Comparison of ENCODE assay signal across 1 mouse cellular context in the genomic region with DNA sequence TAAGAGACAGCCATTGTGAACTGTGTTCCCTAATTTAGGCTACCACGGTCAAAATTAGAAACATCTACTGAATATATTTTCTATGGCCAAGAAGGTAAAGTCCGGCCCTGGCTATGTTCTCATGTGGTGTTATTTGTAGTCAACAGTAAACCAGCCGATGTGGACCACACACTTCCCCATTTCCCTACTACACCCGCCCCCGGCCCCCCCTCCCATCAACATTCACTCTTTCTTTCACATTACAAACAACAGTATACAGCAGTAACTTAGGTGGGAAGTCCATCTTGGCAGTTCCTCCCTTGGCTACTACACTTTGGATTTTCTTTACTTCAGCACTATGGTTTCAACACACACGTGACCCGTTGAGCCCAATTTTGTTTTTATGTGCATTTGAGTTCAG.
TF ChIP-seq lines count a peak whose summit lies in the region.

No protein-coding gene starts in this region.

TF ChIP-seq in CH12.LX, 34 proteins besides CTCF, POLR2A, EP300 and RAD21 (continued from another document):
- no peak for TF ChIP-seq GABPA (IDR thresholded peaks at IDR 0.05; ENCODE audit: insufficient replicate concordance, low read depth, low read length)
